Mouse (Mus musculus) MEL (cell line): ENCODE measurements around the gene Dnajb1.

Source experiments
- CTCF ChIP-seq, 3 experiments: IDR thresholded peaks in 2 of 3; conservative IDR thresholded peaks in 1 of 3; 2 replicates each; pipeline ENCODE4 v1.5.1; 2011 to 2012; ENCODE audit warnings: low read length in 3 of 3, low read depth in 2 of 3, mild to moderate bottlenecking in 2 of 3, improper control_type of control experiment in 1 of 3, inconsistent platforms in 1 of 3, mixed read lengths in 1 of 3, moderate library complexity in 1 of 3; ENCODE audit not compliant: control insufficient read depth in 1 of 3, insufficient read depth in 1 of 3, poor library complexity in 1 of 3, severe bottlenecking in 1 of 3
- EP300 ChIP-seq, 2 experiments: IDR thresholded peaks; 2 replicates each; pipeline ENCODE4 v1.6.1; 2011; ENCODE audit warnings: improper control_type of control experiment in 2 of 2, low read length in 2 of 2, low read depth in 1 of 2, mild to moderate bottlenecking in 1 of 2
- ETS1 ChIP-seq: IDR thresholded peaks from 2 replicates; pipeline ENCODE4 v1.6.1; 2012; ENCODE audit warnings: low read depth, mild to moderate bottlenecking, inconsistent platforms, low read length, improper control_type of control experiment, moderate library complexity
- GABPA ChIP-seq: IDR thresholded peaks from 2 replicates; pipeline ENCODE4 v1.6.1; 2012; ENCODE audit warnings: low read depth, mild to moderate bottlenecking, inconsistent platforms, low read length, improper control_type of control experiment, moderate library complexity
- MAZ ChIP-seq: IDR thresholded peaks from 2 replicates; pipeline ENCODE4 v1.6.1; 2012; ENCODE audit warnings: low read depth, mild to moderate bottlenecking, inconsistent platforms, low read length, improper control_type of control experiment
- NELFE ChIP-seq: IDR thresholded peaks from 2 replicates; pipeline ENCODE4 v1.6.1; 2011; ENCODE audit warnings: low read depth, low read length, improper control_type of control experiment
- POLR2A ChIP-seq, 2 experiments: IDR thresholded peaks; 2 replicates each; pipeline ENCODE4 v1.6.1; 2011 to 2012; ENCODE audit warnings: low read length in 2 of 2, mild to moderate bottlenecking in 2 of 2, control low read depth in 1 of 2, improper control_type of control experiment in 1 of 2, low read depth in 1 of 2, moderate library complexity in 1 of 2; ENCODE audit not compliant: control insufficient read depth in 1 of 2, insufficient read depth in 1 of 2, poor library complexity in 1 of 2
- RAD21 ChIP-seq: IDR thresholded peaks from 2 replicates; pipeline ENCODE4 v1.6.1; 2011; ENCODE audit warnings: mild to moderate bottlenecking, low read depth, low read length, improper control_type of control experiment
- TBP ChIP-seq: IDR thresholded peaks from 2 replicates; pipeline ENCODE4 v1.8.0; 2011; ENCODE audit warnings: low read depth, low read length, improper control_type of control experiment
- USF1 ChIP-seq: IDR thresholded peaks from 2 replicates; pipeline ENCODE4 v1.6.1; 2014; ENCODE audit warnings: low read depth, mild to moderate bottlenecking, inconsistent platforms, low read length, improper control_type of control experiment, moderate library complexity
- USF2 ChIP-seq, 2 experiments: IDR thresholded peaks; 2 replicates each; pipeline ENCODE4 v1.6.1; 2011 to 2012; ENCODE audit warnings: improper control_type of control experiment in 2 of 2, low read length in 2 of 2, borderline replicate concordance in 1 of 2, inconsistent platforms in 1 of 2, low read depth in 1 of 2, mild to moderate bottlenecking in 1 of 2; ENCODE audit not compliant: insufficient read depth in 1 of 2

DNA sequence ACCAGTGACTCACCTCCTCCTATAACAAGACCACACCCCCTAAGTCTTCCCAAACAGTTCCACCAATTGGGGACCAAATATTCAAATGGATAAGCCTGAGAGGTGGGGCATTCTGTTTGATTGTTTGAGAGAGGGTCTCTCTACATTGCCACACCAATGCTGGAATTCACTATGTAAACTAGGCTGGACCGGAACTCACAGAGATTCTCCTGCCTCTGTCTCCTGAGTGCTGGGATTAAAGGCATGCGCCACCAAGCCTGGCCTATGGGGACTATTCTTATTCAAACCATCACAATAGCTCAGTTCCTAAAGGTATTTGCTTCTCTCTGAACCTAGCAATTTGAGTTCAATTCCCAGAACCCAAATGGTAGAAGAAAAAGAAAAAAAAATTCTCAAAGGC, 10.6 kb downstream of the Dnajb1 start:
- no peak for TF ChIP-seq POLR2A (IDR thresholded peaks at IDR 0.05; ENCODE audit: control insufficient read depth in 1 of 2, insufficient read depth in 1 of 2, low read depth in 1 of 2, low read length in 2 of 2, poor library complexity in 1 of 2)
- TF ChIP-seq RAD21, result no peak
- TF ChIP-seq CTCF (IDR thresholded peaks at IDR 0.05 in 2 of 3, conservative IDR thresholded peaks at IDR 0.05 in 1 of 3; ENCODE audit: control insufficient read depth in 1 of 3, insufficient read depth in 1 of 3, low read depth in 2 of 3, low read length in 3 of 3, poor library complexity in 1 of 3, severe bottlenecking in 1 of 3), result no peak
- no peak for TF ChIP-seq GABPA
- TF ChIP-seq MAZ, result no peak
- no peak for TF ChIP-seq NELFE
- TF ChIP-seq TBP, result no peak
- TF ChIP-seq USF2 (IDR thresholded peaks at IDR 0.05; ENCODE audit: borderline replicate concordance in 1 of 2, insufficient read depth in 1 of 2, low read depth in 1 of 2, low read length in 2 of 2), result no peak
- no peak for TF ChIP-seq EP300 (IDR thresholded peaks at IDR 0.05; ENCODE audit: low read depth in 1 of 2, low read length in 2 of 2)
- no peak for TF ChIP-seq ETS1
- TF ChIP-seq USF1, result no peak
